Mouse (Mus musculus) urinary bladder, adult 2 months (tissue): ENCODE data around the gene Txnip. TPM values are rescaled to one million over a fixed set of nuclear protein-coding genes. Genes with fewer than 3 reads are reported as not detected.
A peak's percentile ranks its signal among the peaks of the same experiment; 100 is the strongest.

Experiments
- DNase-seq: peaks from one replicate; pipeline ENCODE4 v3.0.0; 2022; ENCODE audit warnings: low spot score
- polyA plus RNA-seq: library from polyadenylated mRNA; depleted of rRNA; stranded (reverse); fragments of >200 nt; gene quantifications from 2 replicates; pipeline ENCODE4 v1.2.3, GENCODE M21; 2012

The Txnip gene
- polyA plus RNA-seq, 1 experiment = 742 TPM

- no peak for DNase-seq
Observed at GRCm38 (mm10) chr3:96569506-96569905, 11.7 kb downstream of the Txnip start.

- no peak for DNase-seq
Observed at GRCm38 (mm10) chr3:96569966-96570605, 12.3 kb downstream of the Txnip start.

- no peak for DNase-seq
Observed at GRCm38 (mm10) chr3:96570643-96571042, 12.9 kb downstream of the Txnip start.

- no peak for DNase-seq
Observed at GRCm38 (mm10) chr3:96571336-96571735, 13.6 kb downstream of the Txnip start.

- no peak for DNase-seq
Observed at GRCm38 (mm10) chr3:96571896-96572698, 14.3 kb downstream of the Txnip start.

GRCm38 (mm10) chr3:96573611-96574511, 16.1 kb downstream of the Txnip start:
- DNase-seq = no peak

GRCm38 (mm10) chr3:96575272-96575984, 17.7 kb downstream of the Txnip start:
- no peak for DNase-seq

GRCm38 (mm10) chr3:96576005-96576658, 18.4 kb downstream of the Txnip start:
- DNase-seq = no peak

GRCm38 (mm10) chr3:96576690-96577541, 19.2 kb downstream of the Txnip start, which contains the start of gene Gm16253:
Gm16253 (plus strand) TSS chr3:96576984.
- DNase-seq = peak; percentile 73

GRCm38 (mm10) chr3:96577566-96577965, 19.8 kb downstream of the Txnip start:
- no peak for DNase-seq

GRCm38 (mm10) chr3:96578561-96579238, 20.9 kb downstream of the Txnip start:
- DNase-seq = no peak

GRCm38 (mm10) chr3:96579239-96579750, 21.5 kb downstream of the Txnip start:
- no peak for DNase-seq

GRCm38 (mm10) chr3:96579885-96580454, 22.2 kb downstream of the Txnip start:
- peak; percentile 82 for DNase-seq

GRCm38 (mm10) chr3:96581141-96581540, 23.4 kb downstream of the Txnip start:
- DNase-seq = no peak

- DNase-seq = no peak
Observed at GRCm38 (mm10) chr3:96581771-96582515, 24.2 kb downstream of the Txnip start.

GRCm38 (mm10) chr3:96583386-96583785, 25.6 kb downstream of the Txnip start:
- DNase-seq = no peak

- no peak for DNase-seq
Observed at GRCm38 (mm10) chr3:96590657-96591056, 32.9 kb downstream of the Txnip start.

- DNase-seq = no peak
Observed at GRCm38 (mm10) chr3:96593374-96593773, 35.6 kb downstream of the Txnip start.
